Mouse (Mus musculus) megakaryocyte, embryonic 14.5 days (primary cell): ENCODE data around the gene Tfr2.

Source experiments
- FLI1 ChIP-seq: IDR thresholded peaks from 2 replicates; pipeline ENCODE4 v1.6.1; 2012; ENCODE audit warnings: low read length, inconsistent platforms, mixed read lengths
- GATA1 ChIP-seq: IDR thresholded peaks from 3 replicates; pipeline ENCODE4 v1.6.1; 2012; ENCODE audit warnings: mixed read lengths, low read length, inconsistent platforms, borderline replicate concordance

DNA sequence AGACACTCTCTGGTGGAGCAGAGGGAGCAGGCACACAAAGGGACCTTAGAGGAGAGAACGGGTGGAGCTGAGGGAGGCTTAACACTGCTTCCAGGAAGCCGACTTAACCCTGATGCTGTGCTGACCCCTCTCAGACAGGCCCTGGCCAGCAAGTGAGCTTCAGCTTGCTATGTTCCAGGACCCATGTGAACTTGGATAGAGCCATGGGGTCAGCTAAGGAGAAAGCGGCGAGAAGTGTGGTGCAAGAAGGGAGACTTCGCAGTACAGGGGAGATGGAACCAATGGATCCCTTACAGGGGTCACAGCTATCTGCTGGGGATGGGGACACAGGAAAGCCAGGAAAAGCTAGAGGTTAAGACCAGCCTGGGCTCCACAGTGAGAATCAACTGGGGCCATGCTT, 43.4 kb downstream of the Tfr2 start:
- TF ChIP-seq GATA1 = no peak
- no peak for TF ChIP-seq FLI1
